Mouse (Mus musculus): Measurements from ENCODE around the gene Pus1. TPM values are rescaled to one million over a fixed set of nuclear protein-coding genes. Genes with fewer than 3 reads are reported as not detected.

The Pus1 gene
- total RNA-seq (2014; rRNA removed; ENCODE audit: low replicate concordance) (21.2 and 23.7 TPM in 2 replicates), polyA plus RNA-seq (2015; fragmentation: Nextera tagmentation; extraction: Ambion mirVana) (20.5 and 23.4 TPM in 2 replicates)

GRCm38 (mm10) chr5:110779998-110780760 is at the start of gene Pus1:
Pus1 (minus strand) TSS chr5:110780659.
- DNase-seq (ENCODE audit: low spot score) (peak; percentile 81), ATAC-seq (ENCODE audit: insufficient read depth, low read depth) (peak; percentile 91)
- Histone ChIP-seq H3K27ac (ENCODE audit: low read depth) (peak within 1 kb of the TSS; percentile 61), H3K4me2 (ENCODE audit: low read depth, low read length) (peak within 1 kb of the TSS; percentile 97), H3K36me3 (replicated peaks; ENCODE audit: control insufficient read depth, insufficient read depth, low read length) (peaks cover 25% of the 10 kb centered on the region), H3K4me3 (ENCODE audit: low read depth, low read length) (peak within 1 kb of the TSS; percentile 85), H3K9me3 (replicated peaks; ENCODE audit: control insufficient read depth, low read length) (no peaks in the 10 kb centered on the region), H3K4me1 (ENCODE audit: control insufficient read depth, insufficient read depth) (peaks cover 12% of the 10 kb centered on the region), H3K9ac (replicated peaks; ENCODE audit: low read depth, low read length) (peak within 1 kb of the TSS; percentile 83), H3K27me3 (ENCODE audit: control insufficient read depth, insufficient read depth, low read length) (no peaks in the 10 kb centered on the region)
- WGBS: under 1% methylated on average over 54 of the region's 57 CpGs
- TF ChIP-seq EP300 (IDR thresholded peaks at IDR 0.05; ENCODE audit: low read depth) (no peak), CTCF (IDR thresholded peaks at IDR 0.05; ENCODE audit: low read depth) (no peak)

- Histone ChIP-seq H3K4me3 (ENCODE audit: low read depth, low read length) (no peak overlapping the region), H3K4me2 (ENCODE audit: low read depth, low read length) (no peak overlapping the region), H3K9ac (replicated peaks; ENCODE audit: low read depth, low read length) (no peak overlapping the region), H3K4me1 (ENCODE audit: control insufficient read depth, insufficient read depth) (no peaks in the 10 kb centered on the region), H3K9me3 (replicated peaks; ENCODE audit: control insufficient read depth, low read length) (no peaks in the 10 kb centered on the region), H3K27ac (ENCODE audit: low read depth) (no peak overlapping the region), H3K36me3 (replicated peaks; ENCODE audit: control insufficient read depth, insufficient read depth, low read length) (0 out of 2 replicates have a peak, but pooled peaks cover 12% of the 10 kb centered on the region), H3K27me3 (ENCODE audit: control insufficient read depth, insufficient read depth, low read length) (no peaks in the 10 kb centered on the region)
- 88% methylated on average over 5 of the region's 5 CpGs for WGBS
- no peak for ATAC-seq (ENCODE audit: insufficient read depth, low read depth)
- DNase-seq (ENCODE audit: low spot score): no peak
- no peak for TF ChIP-seq EP300 (IDR thresholded peaks at IDR 0.05; ENCODE audit: low read depth)
- TF ChIP-seq CTCF (IDR thresholded peaks at IDR 0.05; ENCODE audit: low read depth): no peak
Measured at GRCm38 (mm10) chr5:110827576-110827975, 47.1 kb upstream of the Pus1 start.

GRCm38 (mm10) chr5:110826781-110827495 is 46.5 kb upstream of the Pus1 start:
- H3K9ac ChIP-seq (replicated peaks; ENCODE audit: low read depth, low read length): no peak overlapping the region
- no peaks in the 10 kb centered on the region for H3K9me3 ChIP-seq (replicated peaks; ENCODE audit: control insufficient read depth, low read length)
- no peak for TF ChIP-seq EP300 (IDR thresholded peaks at IDR 0.05; ENCODE audit: low read depth)
- TF ChIP-seq CTCF (IDR thresholded peaks at IDR 0.05; ENCODE audit: low read depth): no peak
- no peak overlapping the region for H3K27ac ChIP-seq (ENCODE audit: low read depth)
- 82% methylated on average over 8 of the region's 8 CpGs for WGBS
- no peak overlapping the region for H3K4me3 ChIP-seq (ENCODE audit: low read depth, low read length)
- H3K36me3 ChIP-seq (replicated peaks; ENCODE audit: control insufficient read depth, insufficient read depth, low read length): 0 out of 2 replicates have a peak, but pooled peaks cover 12% of the 10 kb centered on the region
- no peaks in the 10 kb centered on the region for H3K4me1 ChIP-seq (ENCODE audit: control insufficient read depth, insufficient read depth)
- H3K27me3 ChIP-seq (ENCODE audit: control insufficient read depth, insufficient read depth, low read length): no peaks in the 10 kb centered on the region
- ATAC-seq (ENCODE audit: insufficient read depth, low read depth): no peak
- H3K4me2 ChIP-seq (ENCODE audit: low read depth, low read length): no peak overlapping the region
- DNase-seq (ENCODE audit: low spot score): no peak

GRCm38 (mm10) chr5:110824421-110824820 is 44.0 kb upstream of the Pus1 start:
- Histone ChIP-seq H3K36me3 (replicated peaks; ENCODE audit: control insufficient read depth, insufficient read depth, low read length) (no peaks in the 10 kb centered on the region), H3K9ac (replicated peaks; ENCODE audit: low read depth, low read length) (no peak overlapping the region), H3K4me1 (ENCODE audit: control insufficient read depth, insufficient read depth) (no peaks in the 10 kb centered on the region), H3K27ac (ENCODE audit: low read depth) (no peak overlapping the region), H3K4me2 (ENCODE audit: low read depth, low read length) (no peak overlapping the region), H3K9me3 (replicated peaks; ENCODE audit: control insufficient read depth, low read length) (no peaks in the 10 kb centered on the region), H3K27me3 (ENCODE audit: control insufficient read depth, insufficient read depth, low read length) (no peaks in the 10 kb centered on the region), H3K4me3 (ENCODE audit: low read depth, low read length) (no peak overlapping the region)
- no peak for TF ChIP-seq CTCF (IDR thresholded peaks at IDR 0.05; ENCODE audit: low read depth)
- TF ChIP-seq EP300 (IDR thresholded peaks at IDR 0.05; ENCODE audit: low read depth): no peak
- no peak for DNase-seq (ENCODE audit: low spot score)
- 83% methylated on average over 4 of the region's 4 CpGs for WGBS
- no peak for ATAC-seq (ENCODE audit: insufficient read depth, low read depth)

GRCm38 (mm10) chr5:110809667-110810325 is 29.3 kb upstream of the Pus1 start, which contains the start of gene Ulk1:
Ulk1 (minus strand) TSS chr5:110810097.
- WGBS: under 1% methylated on average over 64 of the region's 80 CpGs
- peak; percentile 98 for DNase-seq (ENCODE audit: low spot score)
- peak; percentile 96 for ATAC-seq (ENCODE audit: insufficient read depth, low read depth)

More at GRCm38 (mm10) chr5:110809667-110810325, 29.3 kb upstream of the Pus1 start, which contains the start of gene Ulk1:
- H3K9ac ChIP-seq (replicated peaks; ENCODE audit: low read depth, low read length): peak within 1 kb of the TSS; percentile 99
- H3K4me3 ChIP-seq (ENCODE audit: low read depth, low read length): peak within 1 kb of the TSS; percentile 98
- no peaks in the 10 kb centered on the region for H3K27me3 ChIP-seq (ENCODE audit: control insufficient read depth, insufficient read depth, low read length)
- H3K4me1 ChIP-seq (ENCODE audit: control insufficient read depth, insufficient read depth): peaks cover 24% of the 10 kb centered on the region
- H3K4me2 ChIP-seq (ENCODE audit: low read depth, low read length): peak within 1 kb of the TSS; percentile 99
- H3K9me3 ChIP-seq (replicated peaks; ENCODE audit: control insufficient read depth, low read length): no peaks in the 10 kb centered on the region
- peak within 1 kb of the TSS; percentile 92 for H3K27ac ChIP-seq (ENCODE audit: low read depth)
- TF ChIP-seq CTCF (IDR thresholded peaks at IDR 0.05; ENCODE audit: low read depth) (no peak), EP300 (IDR thresholded peaks at IDR 0.05; ENCODE audit: low read depth) (no peak)
- no peaks in the 10 kb centered on the region for H3K36me3 ChIP-seq (replicated peaks; ENCODE audit: control insufficient read depth, insufficient read depth, low read length)

Measured in heart, postnatal 0 days (tissue).